Mouse (Mus musculus) ES-E14 (cell line): ENCODE data around the gene Kxd1. TPM values are rescaled to one million over a fixed set of nuclear protein-coding genes. Genes with fewer than 3 reads are reported as not detected.

Experiments used
- DNase-seq: peaks from one replicate; pipeline ENCODE4 v3.0.0-alpha.2; 2013; ENCODE audit warnings: low read depth, low spot score
- H3K27ac ChIP-seq: 2 replicates; pipeline ENCODE4 v1.5.1; 2012; ENCODE audit warnings: low read depth, mild to moderate bottlenecking, low read length, moderate library complexity, mixed read lengths; ENCODE audit not compliant: poor library complexity, insufficient read depth, severe bottlenecking
- H3K36me3 ChIP-seq: 2 replicates; pipeline ENCODE4 v1.6.1; 2012; ENCODE audit warnings: mild to moderate bottlenecking, low read length, moderate library complexity, mixed read lengths; ENCODE audit not compliant: control insufficient read depth, poor library complexity, insufficient read depth, severe bottlenecking
- H3K4me1 ChIP-seq, 2 experiments: fragments of 150-350 bp in 1 of 2; sonication (generic) in 1 of 2; 2 replicates each; pipeline ENCODE4 v1.6.1; 2012; ENCODE audit warnings: low read length in 2 of 2, mild to moderate bottlenecking in 1 of 2, mixed read lengths in 1 of 2; ENCODE audit not compliant: control insufficient read depth in 2 of 2, insufficient read depth in 2 of 2, poor library complexity in 1 of 2
- H3K4me3 ChIP-seq, 2 experiments: fragments of 150-350 bp in 1 of 2; sonication (generic) in 1 of 2; 2 replicates each; pipeline ENCODE4 v1.5.1; 2012; ENCODE audit warnings: low read length in 2 of 2, low read depth in 1 of 2, mild to moderate bottlenecking in 1 of 2, mixed read lengths in 1 of 2; ENCODE audit not compliant: insufficient read depth in 1 of 2, poor library complexity in 1 of 2, severe bottlenecking in 1 of 2
- H3K9ac ChIP-seq: 2 replicates; pipeline ENCODE4 v1.6.1; 2012; ENCODE audit warnings: low read depth, mild to moderate bottlenecking, low read length, mixed read lengths; ENCODE audit not compliant: poor library complexity, insufficient read depth, severe bottlenecking
- H3K9me3 ChIP-seq: fragments of 150-350 bp; sonication (generic); 2 replicates; pipeline ENCODE4 v1.6.1; 2012; ENCODE audit warnings: low read depth, mild to moderate bottlenecking, low read length; ENCODE audit not compliant: control insufficient read depth, insufficient read depth
- CHD2 ChIP-seq: IDR thresholded peaks from 2 replicates; pipeline ENCODE4 v1.6.1; 2014; ENCODE audit warnings: mild to moderate bottlenecking, low read depth, low read length, inconsistent platforms
- HCFC1 ChIP-seq: IDR thresholded peaks from 2 replicates; pipeline ENCODE4 v1.6.1; 2012; ENCODE audit warnings: low read length, inconsistent platforms, borderline replicate concordance; ENCODE audit not compliant: insufficient read depth
- MAFK ChIP-seq: IDR thresholded peaks from 2 replicates; pipeline ENCODE4 v1.6.1; 2014; ENCODE audit warnings: mild to moderate bottlenecking, low read depth, low read length, inconsistent platforms; ENCODE audit not compliant: insufficient read depth
- ZC3H11A ChIP-seq: IDR thresholded peaks from 2 replicates; pipeline ENCODE4 v1.6.1; 2012; ENCODE audit warnings: low read depth, mild to moderate bottlenecking, inconsistent platforms, low read length, borderline replicate concordance
- ZNF384 ChIP-seq: IDR thresholded peaks from 2 replicates; pipeline ENCODE4 v1.6.1; 2012; ENCODE audit warnings: low read depth, low read length, inconsistent platforms
- in situ Hi-C, 2 experiments: fragments of 600-800 bp; cut with MboI; formaldehyde crosslinking; loops; one replicate each; pipeline ENCODE4 v1.15.1; 2025; ENCODE audit warnings: low sequenced_read_pairs in 2 of 2, inconsistent platforms in 1 of 2; ENCODE audit not compliant: unreplicated experiment in 2 of 2
- total RNA-seq: library from RNA; depleted of rRNA; stranded (reverse); fragments of 300-350 nt; gene quantifications from 2 replicates; pipeline ENCODE4 v1.2.3, GENCODE M21; 2012

The Kxd1 gene
- total RNA-seq, 1 experiment, result 35.3 TPM

GRCm38 (mm10) chr8:70538633-70539076 is 10.9 kb upstream of the Kxd1 start:
- Histone ChIP-seq H3K4me1 (0 out of 4 replicates have a peak, but pooled peaks cover 0 to 2% of the 10 kb centered on the region in 2 experiments), H3K36me3 (peaks cover 18% of the 10 kb centered on the region), H3K27ac (peak overlapping the region; percentile 79), H3K9me3 (no peaks in the 10 kb centered on the region), H3K4me3 (peak overlapping the region; percentile 76 to 85), H3K9ac (peak overlapping the region; percentile 69)
- in situ Hi-C loops, result no loop called here
- DNase-seq, result peak; percentile 99
- TF ChIP-seq MAFK (no peak), ZNF384 (peak; percentile 92)

- no peak for DNase-seq
- peaks cover 20% of the 10 kb centered on the region for H3K36me3 ChIP-seq
- H3K9me3 ChIP-seq, result no peaks in the 10 kb centered on the region
- TF ChIP-seq HCFC1, result no peak
- 0 out of 2 replicates have a peak, but pooled peaks have one; percentile 2 for TF ChIP-seq MAFK
- H3K9ac ChIP-seq, result peak overlapping the region; percentile 66
- in situ Hi-C loops, result no loop called here
- H3K27ac ChIP-seq, result no peak overlapping the region; the same call in 1 of the 2 replicates
- H3K4me1 ChIP-seq, result 0 out of 4 replicates have a peak, but pooled peaks cover 0 to 2% of the 10 kb centered on the region in 2 experiments
- H3K4me3 ChIP-seq, result peak overlapping the region; percentile 64 to 76
These were observed 10.3 kb upstream of the Kxd1 start for GRCm38 (mm10) chr8:70538024-70538579.

- Histone ChIP-seq H3K4me1 (0 out of 4 replicates have a peak, but pooled peaks cover 0 to 2% of the 10 kb centered on the region in 2 experiments), H3K9ac (no peak overlapping the region), H3K27ac (no peak overlapping the region), H3K4me3 (no peak overlapping the region), H3K9me3 (no peaks in the 10 kb centered on the region), H3K36me3 (peaks cover 41% of the 10 kb centered on the region)
- TF ChIP-seq ZC3H11A (no peak), ZNF384 (no peak), CHD2 (no peak), MAFK (no peak), HCFC1 (no peak)
- in situ Hi-C loops, result no loop called here
- DNase-seq, result no peak
These were observed 7.9 kb upstream of the Kxd1 start for GRCm38 (mm10) chr8:70535701-70536100.

GRCm38 (mm10) chr8:70535221-70535620 is 7.5 kb upstream of the Kxd1 start:
- Histone ChIP-seq H3K4me3 (no peak overlapping the region), H3K27ac (no peak overlapping the region), H3K36me3 (peaks cover 44% of the 10 kb centered on the region), H3K4me1 (0 out of 4 replicates have a peak, but pooled peaks cover 0 to 1% of the 10 kb centered on the region in 2 experiments), H3K9me3 (no peaks in the 10 kb centered on the region), H3K9ac (no peak overlapping the region)
- no peak for DNase-seq
- TF ChIP-seq MAFK, result no peak
- in situ Hi-C loops, result no loop called here

GRCm38 (mm10) chr8:70534281-70534680 is 6.5 kb upstream of the Kxd1 start:
- Histone ChIP-seq H3K9ac (no peak overlapping the region), H3K4me1 (peaks cover 0 to 2% of the 10 kb centered on the region in 2 experiments; a peak in 1 of 4 replicates), H3K27ac (no peak overlapping the region), H3K4me3 (no peak overlapping the region), H3K9me3 (no peaks in the 10 kb centered on the region), H3K36me3 (peaks cover 47% of the 10 kb centered on the region)
- no peak for DNase-seq
- TF ChIP-seq MAFK (no peak), ZNF384 (no peak), ZC3H11A (no peak), CHD2 (no peak), HCFC1 (no peak)
- in situ Hi-C loops, result no loop called here
